Mouse (Mus musculus) stomach, embryonic 15.5 days (tissue): Measurements from ENCODE around the gene Cpa5. TPM values are rescaled to one million over a fixed set of nuclear protein-coding genes. Genes with fewer than 3 reads are reported as not detected.

Experiments
- ATAC-seq: fragments of 200-750 bp; cut with Nextera tagmentation; 2 replicates; pipeline ENCODE4 v1.8.0; 2017; ENCODE audit warnings: low read depth, moderate number of reproducible peaks, moderate TSS enrichment; ENCODE audit not compliant: insufficient read depth, low FRiP score
- H3K27ac ChIP-seq: fragments of 300-500 bp; sonication (generic); 2 replicates; pipeline ENCODE4 v1.5.1; 2015; ENCODE audit warnings: mild to moderate bottlenecking, inconsistent platforms
- H3K27me3 ChIP-seq: fragments of 300-500 bp; sonication (generic); replicated peaks from 2 replicates; pipeline ENCODE4 v1.6.1; 2015; ENCODE audit warnings: inconsistent platforms
- H3K36me3 ChIP-seq: fragments of 300-500 bp; sonication (generic); 2 replicates; pipeline ENCODE4 v1.6.1; 2015; ENCODE audit warnings: inconsistent platforms
- H3K4me1 ChIP-seq: fragments of 300-500 bp; sonication (generic); 2 replicates; pipeline ENCODE4 v1.6.1; 2015; ENCODE audit warnings: inconsistent platforms
- H3K4me2 ChIP-seq: fragments of 300-500 bp; sonication (generic); 2 replicates; pipeline ENCODE4 v1.6.1; 2015; ENCODE audit warnings: mild to moderate bottlenecking, inconsistent platforms
- H3K4me3 ChIP-seq: fragments of 300-500 bp; sonication (generic); replicated peaks from 2 replicates; pipeline ENCODE4 v1.5.1; 2015; ENCODE audit warnings: inconsistent platforms
- H3K9ac ChIP-seq: fragments of 300-500 bp; sonication (generic); 2 replicates; pipeline ENCODE4 v1.6.1; 2015; ENCODE audit warnings: inconsistent platforms
- H3K9me3 ChIP-seq: fragments of 300-500 bp; sonication (generic); 2 replicates; pipeline ENCODE4 v1.6.1; 2016; ENCODE audit warnings: inconsistent platforms
- WGBS: fragments of 180-500 bp; shearing (Covaris S2); methylation state at CpG from one replicate; pipeline ENCODE4 v1.1.7; 2015; 5-methylcytosine and 5-hydroxymethylcytosine counted together
- polyA plus RNA-seq: library from polyadenylated mRNA; unstranded; fragments of >200 nt; fragmentation: Nextera tagmentation; extraction: Ambion mirVana; gene quantifications from 2 replicates; pipeline ENCODE4 v1.2.1, GENCODE M21; 2015

Cpa5 gene
- polyA plus RNA-seq, 1 experiment from 2014 or later = 0.14 TPM

DNA sequence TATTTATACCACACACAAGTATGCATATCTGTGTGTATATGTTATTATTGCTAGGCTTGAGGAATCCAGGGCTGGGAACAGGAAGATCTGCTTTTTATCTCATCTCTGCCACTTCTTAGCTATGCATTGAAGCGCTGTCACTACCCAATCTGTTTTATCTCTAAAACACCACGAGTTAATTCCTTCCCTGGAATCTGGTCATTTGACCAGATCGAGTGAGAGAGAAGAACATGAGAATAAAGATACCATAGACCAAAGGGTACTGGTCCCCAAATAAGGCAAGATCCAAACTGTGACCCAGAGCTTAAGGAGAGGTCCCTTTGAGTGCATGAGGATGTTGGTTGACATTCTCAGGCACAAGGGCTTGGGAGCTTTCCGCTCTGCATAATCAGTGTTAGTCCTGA is 11.2 kb downstream of the Cpa5 start:
- peaks cover 11% of the 10 kb centered on the region for H3K4me1 ChIP-seq
- no peak overlapping the region for H3K9ac ChIP-seq
- H3K4me3 ChIP-seq = no peak overlapping the region
- no peaks in the 10 kb centered on the region for H3K27me3 ChIP-seq
- no peaks in the 10 kb centered on the region for H3K36me3 ChIP-seq
- H3K27ac ChIP-seq = no peak overlapping the region
- no peaks in the 10 kb centered on the region for H3K9me3 ChIP-seq
- 39% methylated on average over 4 of the region's 4 CpGs for WGBS
- no peak for ATAC-seq
- H3K4me2 ChIP-seq = no peak overlapping the region

DNA sequence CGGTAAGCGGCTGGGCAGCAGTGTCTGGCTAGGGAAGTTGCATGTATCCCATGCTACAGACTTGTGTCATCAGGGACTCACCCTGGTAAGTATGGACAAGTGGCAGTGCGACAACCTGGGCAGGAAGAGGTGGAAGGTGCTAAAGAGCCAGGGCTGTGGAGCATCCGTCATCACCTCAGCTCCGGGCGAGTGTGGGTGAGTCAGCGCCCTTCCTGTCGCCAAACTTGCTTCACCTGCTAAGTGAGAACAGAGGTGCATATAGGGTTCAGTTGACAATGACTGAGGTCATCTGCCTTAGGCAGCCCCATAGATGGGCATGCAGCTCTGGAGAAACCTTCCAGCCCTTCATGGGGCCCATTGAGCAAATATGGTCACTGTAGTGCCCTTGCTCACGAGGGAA is 14.0 kb downstream of the Cpa5 start:
- Histone ChIP-seq H3K4me1 (peaks cover 3% of the 10 kb centered on the region; the same call in 1 of the 2 replicates), H3K9me3 (no peaks in the 10 kb centered on the region), H3K9ac (no peak overlapping the region), H3K4me3 (no peak overlapping the region), H3K27ac (no peak overlapping the region), H3K4me2 (no peak overlapping the region), H3K36me3 (no peaks in the 10 kb centered on the region), H3K27me3 (no peaks in the 10 kb centered on the region)
- 88% methylated on average over 9 of the region's 9 CpGs for WGBS
- ATAC-seq = no peak

- no peak overlapping the region for H3K4me2 ChIP-seq
- 0 out of 2 replicates have a peak, but pooled peaks have one; percentile 29 for ATAC-seq
- no peak overlapping the region for H3K4me3 ChIP-seq
- no peaks in the 10 kb centered on the region for H3K9me3 ChIP-seq
- peaks cover 8% of the 10 kb centered on the region; the same call in 1 of the 2 replicates for H3K4me1 ChIP-seq
- H3K27ac ChIP-seq = no peak overlapping the region
- no peaks in the 10 kb centered on the region for H3K36me3 ChIP-seq
- WGBS = 19% methylated on average over 6 of the region's 6 CpGs
- H3K9ac ChIP-seq = no peak overlapping the region
- H3K27me3 ChIP-seq = no peaks in the 10 kb centered on the region
Measured at GRCm38 (mm10) chr6:30628152-30628551, 17.3 kb downstream of the Cpa5 start.

DNA sequence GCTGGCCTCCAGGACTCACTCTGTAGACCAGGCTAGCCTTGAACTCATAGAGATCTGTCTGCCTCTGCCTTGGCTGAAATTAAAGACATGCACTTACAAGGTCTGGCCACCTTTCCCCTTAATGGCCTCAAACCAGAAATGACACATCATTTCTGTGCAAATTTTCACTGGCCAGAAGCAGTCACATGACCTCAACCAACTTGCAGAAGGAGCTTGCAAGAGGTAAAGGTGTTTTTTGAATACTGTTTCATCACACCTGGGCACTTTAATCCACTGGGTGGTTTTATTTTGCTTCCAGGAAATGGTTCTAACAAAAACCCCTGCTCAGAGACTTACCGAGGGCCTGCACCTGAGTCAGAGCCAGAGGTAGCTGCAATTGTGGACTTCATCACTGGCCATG is 19.2 kb downstream of the Cpa5 start:
- Histone ChIP-seq H3K4me2 (no peak overlapping the region), H3K27ac (no peak overlapping the region), H3K4me3 (no peak overlapping the region), H3K9ac (no peak overlapping the region), H3K4me1 (peaks cover 8% of the 10 kb centered on the region; the same call in 1 of the 2 replicates), H3K36me3 (no peaks in the 10 kb centered on the region), H3K27me3 (no peaks in the 10 kb centered on the region), H3K9me3 (no peaks in the 10 kb centered on the region)
- 80% methylated on average over 1 of the region's 1 CpGs for WGBS
- no peak for ATAC-seq

DNA sequence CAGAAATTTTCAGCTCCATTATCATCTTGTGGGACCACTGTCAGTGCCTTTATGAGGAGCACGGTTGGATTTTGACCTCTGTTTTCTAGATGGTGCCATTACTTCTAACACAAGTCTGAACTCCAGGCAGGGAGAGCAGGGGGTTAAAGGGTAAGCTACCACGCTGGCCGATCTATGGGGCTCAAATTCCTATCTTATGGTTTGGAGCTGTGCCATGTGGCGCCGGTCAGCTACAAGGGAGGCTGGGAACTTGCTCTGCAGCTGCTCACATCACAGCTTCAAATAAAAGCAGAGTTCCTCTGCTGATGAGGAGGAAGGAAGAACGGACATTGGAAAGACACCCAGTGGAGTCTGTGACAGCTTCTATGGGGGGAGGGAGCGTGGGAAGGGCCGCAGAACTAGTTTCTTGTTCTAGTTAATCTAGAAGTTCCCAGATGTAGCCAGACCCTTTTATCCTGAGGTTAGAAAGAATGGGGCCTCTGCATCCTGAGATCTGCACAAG is 24.6 kb downstream of the Cpa5 start:
- no peaks in the 10 kb centered on the region for H3K27me3 ChIP-seq
- no peaks in the 10 kb centered on the region for H3K9me3 ChIP-seq
- H3K9ac ChIP-seq = no peak overlapping the region
- peaks cover 23% of the 10 kb centered on the region for H3K4me1 ChIP-seq
- no peaks in the 10 kb centered on the region for H3K36me3 ChIP-seq
- H3K4me3 ChIP-seq = no peak overlapping the region
- peak overlapping the region; percentile 77 for H3K27ac ChIP-seq
- H3K4me2 ChIP-seq = no peak overlapping the region
- WGBS = 37% methylated on average over 8 of the region's 8 CpGs
- ATAC-seq = no peak

DNA sequence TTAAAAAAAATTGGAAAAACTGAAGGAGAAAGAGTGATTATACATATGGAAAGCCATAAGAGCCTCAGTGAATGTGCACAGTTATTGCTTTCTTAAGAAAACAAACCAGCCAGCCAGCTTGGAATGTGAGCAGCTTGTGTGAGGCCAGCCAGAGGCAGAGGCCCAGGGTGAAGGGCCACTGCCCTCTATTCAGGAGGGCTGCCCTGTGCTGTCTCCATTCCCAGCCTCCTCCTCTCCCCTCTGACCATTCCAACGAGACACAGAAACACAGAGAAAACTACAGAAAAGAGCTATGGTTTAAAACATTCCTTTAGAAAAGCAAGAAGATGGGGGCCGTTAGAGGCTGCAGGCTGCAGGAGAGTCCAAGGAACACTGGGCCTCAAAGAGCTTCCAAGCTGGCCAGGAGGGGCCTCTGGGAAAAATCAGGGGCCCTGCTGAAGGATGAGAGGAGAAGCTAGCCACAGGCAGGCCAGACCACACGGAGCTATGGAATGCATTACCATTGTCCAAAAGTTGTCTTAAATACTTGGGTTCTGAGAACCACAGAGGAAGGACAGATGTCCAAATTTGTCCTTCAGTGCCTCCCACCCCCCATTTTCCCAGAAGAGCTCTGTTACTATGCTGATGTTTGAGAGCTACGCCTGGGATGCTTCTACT is 25.5 kb downstream of the Cpa5 start:
- no peak for ATAC-seq
- no peak overlapping the region for H3K9ac ChIP-seq

GRCm38 (mm10) chr6:30638674-30639268 is 28.0 kb downstream of the Cpa5 start, which contains the start of gene Cpa1:
TSS of gene Cpa1 (plus strand) at chr6:30639218.
- 65% methylated on average over 5 of the region's 5 CpGs for WGBS

More for the DNA sequence above, 25.5 kb downstream of the Cpa5 start:
- Histone ChIP-seq H3K4me3 (no peak overlapping the region), H3K27me3 (no peaks in the 10 kb centered on the region), H3K9me3 (no peaks in the 10 kb centered on the region), H3K4me1 (peaks cover 23% of the 10 kb centered on the region), H3K4me2 (no peak overlapping the region), H3K36me3 (no peaks in the 10 kb centered on the region), H3K27ac (peak overlapping the region; percentile 76)
- WGBS = 32% methylated on average over 4 of the region's 4 CpGs

GRCm38 (mm10) chr6:30643694-30644460 is 33.1 kb downstream of the Cpa5 start:
- H3K4me3 ChIP-seq = no peak overlapping the region
- no peaks in the 10 kb centered on the region for H3K27me3 ChIP-seq
- H3K4me1 ChIP-seq = no peaks in the 10 kb centered on the region
- H3K36me3 ChIP-seq = no peaks in the 10 kb centered on the region
- ATAC-seq = no peak
- no peaks in the 10 kb centered on the region for H3K9me3 ChIP-seq
- H3K9ac ChIP-seq = no peak overlapping the region
- no peak overlapping the region for H3K4me2 ChIP-seq
- WGBS = 62% methylated on average over 12 of the region's 12 CpGs
- H3K27ac ChIP-seq = no peak overlapping the region

More at GRCm38 (mm10) chr6:30638674-30639268, 28.0 kb downstream of the Cpa5 start, which contains the start of gene Cpa1:
- no peaks in the 10 kb centered on the region for H3K9me3 ChIP-seq
- peaks cover 15% of the 10 kb centered on the region for H3K4me1 ChIP-seq
- H3K27ac ChIP-seq = peak within 1 kb of the TSS; percentile 57
- peak within 1 kb of the TSS; percentile 6; the same call in 1 of the 2 replicates for H3K4me3 ChIP-seq
- no peaks in the 10 kb centered on the region for H3K27me3 ChIP-seq
- H3K4me2 ChIP-seq = no peak within 1 kb of the TSS
- H3K36me3 ChIP-seq = no peaks in the 10 kb centered on the region
- no peak within 1 kb of the TSS for H3K9ac ChIP-seq
- ATAC-seq = no peak

DNA sequence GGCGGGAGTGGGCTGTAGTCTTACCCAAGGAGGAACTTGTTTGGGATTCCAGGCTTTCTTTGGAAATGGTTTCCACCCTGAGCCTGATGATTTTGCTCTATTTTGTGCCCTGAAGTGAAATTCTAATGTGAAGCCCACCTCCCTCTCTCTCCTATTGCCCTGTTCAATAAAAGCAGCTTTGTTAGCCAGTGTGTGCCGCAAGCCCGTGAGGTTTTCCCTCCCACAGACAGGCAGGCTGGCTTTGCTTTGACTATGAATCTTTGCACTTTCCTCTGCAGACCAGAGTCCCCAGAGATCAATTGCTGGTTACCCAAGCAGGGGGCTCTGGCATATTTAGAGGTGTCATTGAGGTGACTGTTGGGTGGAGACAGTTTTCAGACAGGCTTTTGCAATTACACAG is 33.7 kb downstream of the Cpa5 start:
- Histone ChIP-seq H3K27ac (no peak overlapping the region), H3K36me3 (no peaks in the 10 kb centered on the region), H3K9ac (no peak overlapping the region), H3K9me3 (no peaks in the 10 kb centered on the region), H3K4me3 (no peak overlapping the region), H3K4me1 (0 out of 2 replicates have a peak, but pooled peaks cover 2% of the 10 kb centered on the region), H3K27me3 (no peaks in the 10 kb centered on the region), H3K4me2 (no peak overlapping the region)
- WGBS = 80% methylated on average over 3 of the region's 3 CpGs
- no peak for ATAC-seq

- ATAC-seq = no peak
- Histone ChIP-seq H3K4me1 (0 out of 2 replicates have a peak, but pooled peaks cover 6% of the 10 kb centered on the region), H3K9ac (no peak overlapping the region), H3K27ac (no peak overlapping the region), H3K4me2 (no peak overlapping the region), H3K4me3 (no peak overlapping the region), H3K9me3 (no peaks in the 10 kb centered on the region), H3K36me3 (no peaks in the 10 kb centered on the region), H3K27me3 (no peaks in the 10 kb centered on the region)
- WGBS = 77% methylated on average over 6 of the region's 6 CpGs
Measured at GRCm38 (mm10) chr6:30645379-30645778, 34.6 kb downstream of the Cpa5 start.

GRCm38 (mm10) chr6:30649651-30650296 is 39.0 kb downstream of the Cpa5 start:
- Histone ChIP-seq H3K27ac (peak overlapping the region; percentile 55), H3K4me3 (no peak overlapping the region), H3K4me1 (0 out of 2 replicates have a peak, but pooled peaks cover 10% of the 10 kb centered on the region), H3K27me3 (no peaks in the 10 kb centered on the region), H3K9me3 (no peaks in the 10 kb centered on the region), H3K9ac (no peak overlapping the region), H3K36me3 (no peaks in the 10 kb centered on the region), H3K4me2 (no peak overlapping the region)
- 52% methylated on average over 11 of the region's 11 CpGs for WGBS
- no peak for ATAC-seq
